Mouse (Mus musculus) CD4-positive naive resting alpha-beta T cell, adult 57 days (primary cell): Measurements from ENCODE around the gene Pkp2. TPM values are rescaled to one million over a fixed set of nuclear protein-coding genes. Genes with fewer than 3 reads are reported as not detected.

Source experiments
- total RNA-seq: library from RNA; stranded (reverse); gene quantifications from one replicate; pipeline ENCODE4 v1.2.4, GENCODE M21; 2023

The Pkp2 gene
- total RNA-seq, result 0.56 TPM

DNA sequence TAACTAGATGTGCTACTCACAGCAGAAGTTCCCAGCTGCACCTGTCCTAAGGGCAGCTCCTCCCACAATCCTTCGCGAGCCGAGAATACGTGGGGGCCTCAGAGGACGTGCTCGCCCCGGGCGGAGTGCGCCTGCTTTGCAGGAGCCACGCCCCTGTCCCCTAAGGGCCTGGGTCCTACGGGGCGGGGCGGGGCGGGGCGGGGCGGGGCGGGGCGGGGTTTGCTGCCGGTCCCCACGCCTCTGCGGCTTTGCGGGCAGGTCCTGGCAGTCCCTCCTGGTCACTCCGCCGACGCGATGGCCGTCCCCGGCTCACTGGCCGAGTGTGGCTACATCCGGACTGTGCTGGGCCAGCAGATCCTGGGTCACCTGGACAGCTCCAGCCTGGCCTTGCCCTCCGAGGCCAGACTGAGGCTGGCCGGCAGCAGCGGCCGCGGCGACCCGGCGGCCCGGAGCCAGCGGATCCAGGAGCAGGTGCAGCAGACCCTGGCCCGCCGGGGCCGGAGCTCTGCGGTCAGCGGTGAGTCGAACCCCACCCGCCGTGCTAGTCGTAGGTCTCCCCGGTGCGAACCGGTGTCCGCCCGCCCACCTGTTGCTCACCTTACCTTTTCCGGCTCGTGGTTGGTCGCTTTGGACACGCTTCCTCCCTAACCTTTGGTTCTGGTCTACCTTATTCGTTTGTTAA lies at the start of gene Pkp2:
Gene Pkp2, plus strand, starts transcription at position 240 of the 682 bp plus-strand sequence.

GRCm38 (mm10) chr16:16302369-16303137 lies 89.4 kb downstream of the Pkp2 start, which contains the start of gene Yars2:
Yars2 (plus strand) TSS chr16:16302965.

Other genes starting within 250 kb of the Pkp2 start
- gene Yars2, start 89.6 kb downstream of the Pkp2 start, total RNA-seq, result 21.0 TPM
- gene Dnm1l, start 145.6 kb downstream of the Pkp2 start, total RNA-seq, result 61.0 TPM